Mouse (Mus musculus): ENCODE measurements at regions not wholly inside any gene's neighbourhood (a gene's known extent, or its start where the extent isn't known, plus 50 kb on each side); places are given as distances from the start of the nearest gene placed in this dataset.
A peak's percentile ranks its signal among the peaks of the same experiment; 100 is the strongest.

GRCm38 (mm10) chr13:111990913-111991534 lies 182.2 kb upstream of the Map3k1 start:
- TF ChIP-seq POLR2A (IDR thresholded peaks at IDR 0.05; ENCODE audit: borderline replicate concordance, control insufficient read depth, low read depth, low read length), result no peak
- no peak for TF ChIP-seq CTCF (IDR thresholded peaks at IDR 0.05; ENCODE audit: control insufficient read depth, insufficient read depth, low read length)
- H3K27ac ChIP-seq (ENCODE audit: control insufficient read depth, insufficient read depth, low read depth, low read length, poor library complexity), result no peak overlapping the region
- H3K4me3 ChIP-seq (replicated peaks; ENCODE audit: control insufficient read depth, low read depth, low read length), result no peak overlapping the region
- 76% methylated on average over 11 of the region's 11 CpGs for WGBS
- H3K4me1 ChIP-seq (ENCODE audit: control insufficient read depth, insufficient read depth, low read length), result no peaks in the 10 kb centered on the region; the same call in 1 of the 2 replicates

- 75% methylated on average over 9 of the region's 9 CpGs for WGBS
- Histone ChIP-seq H3K27ac (ENCODE audit: control insufficient read depth, insufficient read depth, low read depth, low read length, poor library complexity) (no peak overlapping the region), H3K4me3 (replicated peaks; ENCODE audit: control insufficient read depth, low read depth, low read length) (no peak overlapping the region), H3K4me1 (ENCODE audit: control insufficient read depth, insufficient read depth, low read length) (no peaks in the 10 kb centered on the region; the same call in 1 of the 2 replicates)
- no peak for TF ChIP-seq CTCF (IDR thresholded peaks at IDR 0.05; ENCODE audit: control insufficient read depth, insufficient read depth, low read length)
- no peak for TF ChIP-seq POLR2A (IDR thresholded peaks at IDR 0.05; ENCODE audit: borderline replicate concordance, control insufficient read depth, low read depth, low read length)
Observed at GRCm38 (mm10) chr13:111992075-111992847, 183.5 kb upstream of the Map3k1 start.

GRCm38 (mm10) chr13:111994862-111995490 lies 186.2 kb upstream of the Map3k1 start:
- no peaks in the 10 kb centered on the region; the same call in 1 of the 2 replicates for H3K4me1 ChIP-seq (ENCODE audit: control insufficient read depth, insufficient read depth, low read length)
- no peak overlapping the region for H3K27ac ChIP-seq (ENCODE audit: control insufficient read depth, insufficient read depth, low read depth, low read length, poor library complexity)
- 74% methylated on average over 5 of the region's 5 CpGs for WGBS
- H3K4me3 ChIP-seq (replicated peaks; ENCODE audit: control insufficient read depth, low read depth, low read length), result no peak overlapping the region
- TF ChIP-seq POLR2A (IDR thresholded peaks at IDR 0.05; ENCODE audit: borderline replicate concordance, control insufficient read depth, low read depth, low read length) (no peak), CTCF (IDR thresholded peaks at IDR 0.05; ENCODE audit: control insufficient read depth, insufficient read depth, low read length) (no peak)

GRCm38 (mm10) chr13:111995716-111996115 lies 186.9 kb upstream of the Map3k1 start:
- 78% methylated on average over 6 of the region's 6 CpGs for WGBS
- H3K27ac ChIP-seq (ENCODE audit: control insufficient read depth, insufficient read depth, low read depth, low read length, poor library complexity), result no peak overlapping the region
- no peak for TF ChIP-seq CTCF (IDR thresholded peaks at IDR 0.05; ENCODE audit: control insufficient read depth, insufficient read depth, low read length)
- no peak for TF ChIP-seq POLR2A (IDR thresholded peaks at IDR 0.05; ENCODE audit: borderline replicate concordance, control insufficient read depth, low read depth, low read length)

GRCm38 (mm10) chr13:111996910-111997309 lies 188.1 kb upstream of the Map3k1 start:
- Histone ChIP-seq H3K27ac (ENCODE audit: control insufficient read depth, insufficient read depth, low read depth, low read length, poor library complexity) (no peak overlapping the region), H3K4me1 (ENCODE audit: control insufficient read depth, insufficient read depth, low read length) (peaks cover 3% of the 10 kb centered on the region; the same call in 1 of the 2 replicates), H3K4me3 (replicated peaks; ENCODE audit: control insufficient read depth, low read depth, low read length) (no peak overlapping the region)
- WGBS, result 84% methylated on average over 11 of the region's 11 CpGs
- TF ChIP-seq CTCF (IDR thresholded peaks at IDR 0.05; ENCODE audit: control insufficient read depth, insufficient read depth, low read length) (no peak), POLR2A (IDR thresholded peaks at IDR 0.05; ENCODE audit: borderline replicate concordance, control insufficient read depth, low read depth, low read length) (no peak)

More at GRCm38 (mm10) chr13:111995716-111996115, 186.9 kb upstream of the Map3k1 start:
- Histone ChIP-seq H3K4me3 (replicated peaks; ENCODE audit: control insufficient read depth, low read depth, low read length) (no peak overlapping the region), H3K4me1 (ENCODE audit: control insufficient read depth, insufficient read depth, low read length) (no peaks in the 10 kb centered on the region; the same call in 1 of the 2 replicates)

GRCm38 (mm10) chr13:111997980-111998945 lies 189.5 kb upstream of the Map3k1 start:
- peaks cover 5% of the 10 kb centered on the region; the same call in 1 of the 2 replicates for H3K4me1 ChIP-seq (ENCODE audit: control insufficient read depth, insufficient read depth, low read length)
- H3K27ac ChIP-seq (ENCODE audit: control insufficient read depth, insufficient read depth, low read depth, low read length, poor library complexity), result no peak overlapping the region
- no peak for TF ChIP-seq CTCF (IDR thresholded peaks at IDR 0.05; ENCODE audit: control insufficient read depth, insufficient read depth, low read length)
- TF ChIP-seq POLR2A (IDR thresholded peaks at IDR 0.05; ENCODE audit: borderline replicate concordance, control insufficient read depth, low read depth, low read length), result no peak
- WGBS, result 88% methylated on average over 11 of the region's 11 CpGs
- no peak overlapping the region for H3K4me3 ChIP-seq (replicated peaks; ENCODE audit: control insufficient read depth, low read depth, low read length)

GRCm38 (mm10) chr13:111999647-112000292 lies 191.0 kb upstream of the Map3k1 start:
- peaks cover 9% of the 10 kb centered on the region; the same call in 1 of the 2 replicates for H3K4me1 ChIP-seq (ENCODE audit: control insufficient read depth, insufficient read depth, low read length)
- 71% methylated on average over 6 of the region's 6 CpGs for WGBS
- H3K27ac ChIP-seq (ENCODE audit: control insufficient read depth, insufficient read depth, low read depth, low read length, poor library complexity), result peak overlapping the region; percentile 26; the same call in 1 of the 2 replicates
- no peak overlapping the region for H3K4me3 ChIP-seq (replicated peaks; ENCODE audit: control insufficient read depth, low read depth, low read length)
- TF ChIP-seq POLR2A (IDR thresholded peaks at IDR 0.05; ENCODE audit: borderline replicate concordance, control insufficient read depth, low read depth, low read length) (no peak), CTCF (IDR thresholded peaks at IDR 0.05; ENCODE audit: control insufficient read depth, insufficient read depth, low read length) (no peak)
